Mouse (Mus musculus) limb, embryonic 13.5 days (tissue): ENCODE data around the gene Mdga2. TPM values are rescaled to one million over a fixed set of nuclear protein-coding genes. Genes with fewer than 3 reads are reported as not detected.

ENCODE experiments used
- ATAC-seq: fragments of 200-750 bp; cut with Nextera tagmentation; 2 replicates; pipeline ENCODE4 v1.8.0; 2017; ENCODE audit warnings: low read depth, moderate number of reproducible peaks, moderate TSS enrichment; ENCODE audit not compliant: low FRiP score
- H3K27ac ChIP-seq: fragments of 300-500 bp; sonication (generic); 2 replicates; pipeline ENCODE4 v1.5.1; 2015; ENCODE audit warnings: inconsistent platforms, mild to moderate bottlenecking, moderate library complexity
- H3K27me3 ChIP-seq: fragments of 300-500 bp; sonication (generic); 2 replicates; pipeline ENCODE4 v1.6.1; 2015; ENCODE audit warnings: mild to moderate bottlenecking, inconsistent platforms
- H3K36me3 ChIP-seq: fragments of 300-500 bp; sonication (generic); 2 replicates; pipeline ENCODE4 v1.6.1; 2015; ENCODE audit warnings: inconsistent platforms, mild to moderate bottlenecking, moderate library complexity
- H3K4me1 ChIP-seq: fragments of 300-500 bp; sonication (generic); 2 replicates; pipeline ENCODE4 v1.6.1; 2015; ENCODE audit warnings: inconsistent platforms
- H3K4me2 ChIP-seq: fragments of 300-500 bp; sonication (generic); replicated peaks from 2 replicates; pipeline ENCODE4 v1.6.1; 2015; ENCODE audit warnings: inconsistent platforms, mild to moderate bottlenecking, moderate library complexity
- H3K4me3 ChIP-seq: fragments of 300-500 bp; sonication (generic); 2 replicates; pipeline ENCODE4 v1.5.1; 2015; ENCODE audit warnings: moderate library complexity, mild to moderate bottlenecking, inconsistent platforms
- H3K9ac ChIP-seq: fragments of 300-500 bp; sonication (generic); 2 replicates; pipeline ENCODE4 v1.6.1; 2015; ENCODE audit warnings: mild to moderate bottlenecking, inconsistent platforms
- H3K9me3 ChIP-seq: fragments of 300-500 bp; sonication (generic); 2 replicates; pipeline ENCODE4 v1.6.1; 2016; ENCODE audit warnings: inconsistent platforms
- WGBS: fragments of 180-500 bp; shearing (Covaris S2); methylation state at CpG from one replicate; pipeline ENCODE4 v1.1.7; 2015; 5-methylcytosine and 5-hydroxymethylcytosine counted together
- polyA plus RNA-seq: library from polyadenylated mRNA; unstranded; fragments of >200 nt; fragmentation: Nextera tagmentation; extraction: Ambion mirVana; gene quantifications from 2 replicates; pipeline ENCODE4 v1.2.1, GENCODE M21; 2015

Gene Mdga2
- polyA plus RNA-seq, 1 experiment from 2014 or later: 3.7 TPM

GRCm38 (mm10) chr12:66866199-66866598 lies 356.1 kb downstream of the Mdga2 start:
- no peaks in the 10 kb centered on the region for H3K9me3 ChIP-seq
- ATAC-seq: no peak
- no peaks in the 10 kb centered on the region for H3K36me3 ChIP-seq
- H3K27me3 ChIP-seq: no peaks in the 10 kb centered on the region
- no peak overlapping the region for H3K4me3 ChIP-seq
- no peak overlapping the region for H3K4me2 ChIP-seq
- no peak overlapping the region for H3K9ac ChIP-seq
- 74% methylated on average over 3 of the region's 3 CpGs for WGBS
- no peak overlapping the region for H3K27ac ChIP-seq
- H3K4me1 ChIP-seq: no peaks in the 10 kb centered on the region

GRCm38 (mm10) chr12:66853167-66853566 lies 369.2 kb downstream of the Mdga2 start:
- no peaks in the 10 kb centered on the region for H3K4me1 ChIP-seq
- H3K4me2 ChIP-seq: no peak overlapping the region
- 20% methylated on average over 3 of the region's 3 CpGs for WGBS
- no peak for ATAC-seq
- no peak overlapping the region for H3K27ac ChIP-seq
- H3K4me3 ChIP-seq: no peak overlapping the region
- H3K9ac ChIP-seq: no peak overlapping the region
- H3K27me3 ChIP-seq: no peaks in the 10 kb centered on the region
- no peaks in the 10 kb centered on the region for H3K9me3 ChIP-seq
- no peaks in the 10 kb centered on the region for H3K36me3 ChIP-seq

GRCm38 (mm10) chr12:66840336-66840735 lies 382.0 kb downstream of the Mdga2 start:
- H3K36me3 ChIP-seq: no peaks in the 10 kb centered on the region

GRCm38 (mm10) chr12:66755653-66756052 lies 466.7 kb downstream of the Mdga2 start:
- Histone ChIP-seq H3K9me3 (no peaks in the 10 kb centered on the region), H3K27me3 (no peaks in the 10 kb centered on the region), H3K27ac (no peak overlapping the region), H3K36me3 (no peaks in the 10 kb centered on the region), H3K9ac (no peak overlapping the region), H3K4me3 (no peak overlapping the region), H3K4me1 (no peaks in the 10 kb centered on the region), H3K4me2 (no peak overlapping the region)
- no peak for ATAC-seq

More at GRCm38 (mm10) chr12:66840336-66840735, 382.0 kb downstream of the Mdga2 start:
- H3K4me2 ChIP-seq: no peak overlapping the region
- H3K4me1 ChIP-seq: 0 out of 2 replicates have a peak, but pooled peaks cover 2% of the 10 kb centered on the region
- ATAC-seq: no peak
- WGBS: 51% methylated on average over 3 of the region's 3 CpGs
- no peaks in the 10 kb centered on the region for H3K27me3 ChIP-seq
- H3K4me3 ChIP-seq: no peak overlapping the region
- H3K9ac ChIP-seq: no peak overlapping the region
- H3K9me3 ChIP-seq: no peaks in the 10 kb centered on the region
- H3K27ac ChIP-seq: no peak overlapping the region

GRCm38 (mm10) chr12:66734536-66734935 lies 487.8 kb downstream of the Mdga2 start:
- Histone ChIP-seq H3K4me1 (no peaks in the 10 kb centered on the region), H3K27me3 (no peaks in the 10 kb centered on the region), H3K27ac (no peak overlapping the region), H3K9ac (no peak overlapping the region), H3K4me3 (no peak overlapping the region), H3K4me2 (no peak overlapping the region), H3K9me3 (no peaks in the 10 kb centered on the region), H3K36me3 (no peaks in the 10 kb centered on the region)
- WGBS: 63% methylated on average over 3 of the region's 3 CpGs
- no peak for ATAC-seq

- no peak for ATAC-seq
- H3K36me3 ChIP-seq: no peaks in the 10 kb centered on the region
- H3K27ac ChIP-seq: no peak overlapping the region
- no peak overlapping the region for H3K9ac ChIP-seq
- no peaks in the 10 kb centered on the region for H3K27me3 ChIP-seq
- no peak overlapping the region for H3K4me2 ChIP-seq
- H3K4me1 ChIP-seq: no peaks in the 10 kb centered on the region
- WGBS: 82% methylated on average over 2 of the region's 2 CpGs
- no peaks in the 10 kb centered on the region for H3K9me3 ChIP-seq
- H3K4me3 ChIP-seq: no peak overlapping the region
These were observed 497.9 kb downstream of the Mdga2 start for GRCm38 (mm10) chr12:66724474-66724873.

GRCm38 (mm10) chr12:66708334-66708733 lies 514.0 kb downstream of the Mdga2 start:
- Histone ChIP-seq H3K27me3 (no peaks in the 10 kb centered on the region), H3K9me3 (no peaks in the 10 kb centered on the region), H3K4me2 (no peak overlapping the region), H3K36me3 (no peaks in the 10 kb centered on the region), H3K4me3 (no peak overlapping the region), H3K9ac (no peak overlapping the region), H3K27ac (no peak overlapping the region), H3K4me1 (no peaks in the 10 kb centered on the region)
- no peak for ATAC-seq
- 57% methylated on average over 10 of the region's 10 CpGs for WGBS

GRCm38 (mm10) chr12:66707431-66707830 lies 514.9 kb downstream of the Mdga2 start:
- ATAC-seq: no peak
- Histone ChIP-seq H3K4me2 (no peak overlapping the region), H3K4me1 (no peaks in the 10 kb centered on the region), H3K27me3 (no peaks in the 10 kb centered on the region), H3K27ac (no peak overlapping the region), H3K9ac (no peak overlapping the region), H3K9me3 (no peaks in the 10 kb centered on the region), H3K36me3 (no peaks in the 10 kb centered on the region), H3K4me3 (no peak overlapping the region)
- WGBS: 22% methylated on average over 2 of the region's 2 CpGs

- Histone ChIP-seq H3K27me3 (no peaks in the 10 kb centered on the region), H3K36me3 (no peaks in the 10 kb centered on the region), H3K4me3 (no peak overlapping the region), H3K9ac (no peak overlapping the region), H3K4me2 (no peak overlapping the region), H3K27ac (no peak overlapping the region), H3K4me1 (no peaks in the 10 kb centered on the region), H3K9me3 (no peaks in the 10 kb centered on the region)
- no peak for ATAC-seq
These were observed 517.3 kb downstream of the Mdga2 start for GRCm38 (mm10) chr12:66705015-66705414.

- no peak overlapping the region for H3K4me2 ChIP-seq
- H3K27me3 ChIP-seq: no peaks in the 10 kb centered on the region
- no peak for ATAC-seq
- no peaks in the 10 kb centered on the region for H3K9me3 ChIP-seq
- H3K27ac ChIP-seq: no peak overlapping the region
- H3K36me3 ChIP-seq: no peaks in the 10 kb centered on the region
- H3K9ac ChIP-seq: no peak overlapping the region
- H3K4me3 ChIP-seq: no peak overlapping the region
- H3K4me1 ChIP-seq: no peaks in the 10 kb centered on the region
- 81% methylated on average over 3 of the region's 3 CpGs for WGBS
These were observed 519.6 kb downstream of the Mdga2 start for GRCm38 (mm10) chr12:66702781-66703180.

- 80% methylated on average over 3 of the region's 3 CpGs for WGBS
- no peak overlapping the region for H3K4me2 ChIP-seq
- H3K27me3 ChIP-seq: no peaks in the 10 kb centered on the region
- no peaks in the 10 kb centered on the region for H3K36me3 ChIP-seq
- no peaks in the 10 kb centered on the region for H3K9me3 ChIP-seq
- H3K4me1 ChIP-seq: no peaks in the 10 kb centered on the region
- no peak overlapping the region for H3K4me3 ChIP-seq
- no peak overlapping the region for H3K9ac ChIP-seq
- ATAC-seq: no peak
- no peak overlapping the region for H3K27ac ChIP-seq
These were observed 542.8 kb downstream of the Mdga2 start for GRCm38 (mm10) chr12:66679558-66679957.

- 80% methylated on average over 12 of the region's 12 CpGs for WGBS
- no peak overlapping the region for H3K9ac ChIP-seq
- no peaks in the 10 kb centered on the region for H3K27me3 ChIP-seq
- no peak overlapping the region for H3K4me3 ChIP-seq
- no peak for ATAC-seq
- no peaks in the 10 kb centered on the region for H3K4me1 ChIP-seq
- no peak overlapping the region for H3K27ac ChIP-seq
- H3K36me3 ChIP-seq: no peaks in the 10 kb centered on the region
- H3K9me3 ChIP-seq: no peaks in the 10 kb centered on the region
- no peak overlapping the region for H3K4me2 ChIP-seq
These were observed 573.5 kb downstream of the Mdga2 start for GRCm38 (mm10) chr12:66648605-66649552.

GRCm38 (mm10) chr12:66640408-66640807 lies 581.9 kb downstream of the Mdga2 start:
- Histone ChIP-seq H3K4me3 (no peak overlapping the region), H3K4me1 (no peaks in the 10 kb centered on the region), H3K4me2 (no peak overlapping the region), H3K9ac (no peak overlapping the region), H3K27me3 (no peaks in the 10 kb centered on the region), H3K9me3 (no peaks in the 10 kb centered on the region), H3K27ac (no peak overlapping the region), H3K36me3 (no peaks in the 10 kb centered on the region)
- ATAC-seq: no peak
- WGBS: 64% methylated on average over 1 of the region's 1 CpGs
